Mouse (Mus musculus) erythroblast, embryonic 14.5 days (primary cell): Measurements from ENCODE around the gene Cmbl.

Experiments used
- GATA1 ChIP-seq: IDR thresholded peaks from 2 replicates; pipeline ENCODE4 v1.6.1; 2012; ENCODE audit warnings: low read length, inconsistent platforms, mixed read lengths
- TAL1 ChIP-seq: IDR thresholded peaks from 3 replicates; pipeline ENCODE4 v1.6.1; 2012; ENCODE audit warnings: low read length, inconsistent platforms, mixed read lengths

GRCm38 (mm10) chr15:31599834-31600233 is 34.6 kb downstream of the Cmbl start:
- TF ChIP-seq TAL1 = no peak
- TF ChIP-seq GATA1 = no peak
